23 mouse cellular contexts compared by ENCODE assay signal in the genomic region with DNA sequence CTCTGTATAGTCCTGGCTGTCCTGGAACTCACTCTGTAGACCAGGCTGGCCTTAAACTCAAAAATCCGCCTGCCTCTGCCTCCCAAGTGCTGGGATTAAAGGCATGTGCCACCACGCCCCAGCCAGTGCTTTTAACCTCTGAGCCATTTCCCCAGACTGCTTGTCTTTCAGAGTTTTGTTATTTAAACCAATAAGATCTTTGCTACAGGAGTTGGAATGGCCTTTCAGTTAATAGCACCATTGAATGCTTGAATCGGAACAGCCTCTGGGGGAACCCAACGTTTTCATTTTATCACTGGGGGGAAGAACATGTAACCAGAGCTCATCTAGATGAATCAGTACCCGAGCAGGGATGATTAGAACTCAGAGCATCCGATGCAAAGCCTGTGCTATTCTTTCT. TPM values are rescaled to one million over a fixed set of nuclear protein-coding genes. Genes with fewer than 3 reads are reported as not detected.
"Had no signal": no experiment of that assay in that cellular context is flagged by ENCODE, and none has a peak within 500 bp of the region (broad histone marks: within the 10 kb centered on the region; RNA-seq: fewer than 3 reads in every experiment).

No protein-coding gene starts in this region.

- H3K9me3 ChIP-seq: limb, embryonic 13.5 days; midbrain, embryonic 10.5 days; midbrain, embryonic 13.5 days; neural tube, embryonic 13.5 days had no signal

- H3K4me2 ChIP-seq: limb, embryonic 13.5 days; lung, embryonic 14.5 days; midbrain, embryonic 13.5 days; neural tube, embryonic 13.5 days had no signal

- H3K27ac ChIP-seq: limb, embryonic 13.5 days; liver, embryonic 14.5 days; macrophage; midbrain, embryonic 10.5 days; midbrain, embryonic 13.5 days; neural tube, embryonic 13.5 days had no signal

- DNase-seq: kidney, adult 18-20 months; kidney, postnatal 14 days; kidney, postnatal 4 days; left cerebral cortex, postnatal 4 days; liver; liver, postnatal 0 days; lung, embryonic 14.5 days; retina, postnatal 1 day; right cerebral cortex, postnatal 25 days; thymus, adult 18-20 months; thymus, postnatal 36 days had no signal

- H3K36me3 ChIP-seq: limb, embryonic 13.5 days; midbrain, embryonic 10.5 days; midbrain, embryonic 13.5 days; neural tube, embryonic 13.5 days had no signal

- H3K9ac ChIP-seq: limb, embryonic 13.5 days; liver, embryonic 14.5 days; liver, postnatal 0 days; lung, embryonic 14.5 days; midbrain, embryonic 13.5 days; neural tube, embryonic 13.5 days had no signal

- ATAC-seq: liver, postnatal 0 days; lung, postnatal 0 days; midbrain, embryonic 13.5 days; midbrain, embryonic 16.5 days had no signal

- H3K4me3 ChIP-seq: limb, embryonic 13.5 days; midbrain, embryonic 10.5 days; midbrain, embryonic 13.5 days; myocyte; neural tube, embryonic 13.5 days had no signal

RNA-seq across cellular contexts. Expression of gene Slc5a1, which starts 3.0 kb away (rescaled TPM):
- total RNA-seq: left cerebral cortex, adult 8-10 months; megakaryocyte, adult 5-6 weeks; monocyte, adult 5-6 weeks had no signal
- polyA plus RNA-seq: limb, embryonic 13.5 days; liver, embryonic 14.5 days; macrophage; midbrain, embryonic 10.5 days; midbrain, embryonic 13.5 days; myocyte; neural tube, embryonic 13.5 days had no signal
